Mouse (Mus musculus) bone marrow, adult 2 months (tissue): ENCODE measurements around the gene Rgma.

Experiments
- CTCF ChIP-seq: fragments of 200-500 bp; IDR thresholded peaks from 2 replicates; pipeline ENCODE4 v1.5.1; 2011; ENCODE audit warnings: low read length, control low read depth; ENCODE audit not compliant: control insufficient read depth, insufficient read depth
- POLR2A ChIP-seq: fragments of 200-500 bp; IDR thresholded peaks from 2 replicates; pipeline ENCODE4 v1.6.1; 2011; ENCODE audit warnings: low read depth, mild to moderate bottlenecking, control low read depth, low read length, borderline replicate concordance; ENCODE audit not compliant: control insufficient read depth

GRCm38 (mm10) chr7:73333398-73333988, 41.8 kb upstream of the Rgma start:
- no peak for TF ChIP-seq POLR2A
- no peak for TF ChIP-seq CTCF
